Mouse (Mus musculus) heart, adult 18-20 months (tissue): Measurements from ENCODE around the gene Tmem94. TPM values are rescaled to one million over a fixed set of nuclear protein-coding genes. Genes with fewer than 3 reads are reported as not detected.

ENCODE experiments used
- DNase-seq, 2 experiments: peaks; one replicate each; pipeline ENCODE4 v3.0.0; 2021 to 2022; ENCODE audit warnings: mixed read lengths in 1 of 2
- total RNA-seq, 2 experiments: library from RNA; stranded (reverse); gene quantifications; 2 replicates each; pipeline ENCODE4 v1.2.3; 2021

The Tmem94 gene
- total RNA-seq, 2 experiments from 2014 or later, result 96.6 to 104 TPM

- DNase-seq, result peak; percentile 59 to 69
Observed at GRCm38 (mm10) chr11:115808696-115809310, 43.6 kb downstream of the Tmem94 start.

GRCm38 (mm10) chr11:115809311-115809781, 44.1 kb downstream of the Tmem94 start:
- peak; percentile 72 to 91 for DNase-seq

- DNase-seq, result peak; percentile 75 to 81
Observed at GRCm38 (mm10) chr11:115810377-115810776, 45.1 kb downstream of the Tmem94 start.

GRCm38 (mm10) chr11:115811381-115812093, 46.3 kb downstream of the Tmem94 start:
- no peak for DNase-seq

GRCm38 (mm10) chr11:115812095-115812494, 46.9 kb downstream of the Tmem94 start:
- peak; percentile 68 to 81 for DNase-seq

GRCm38 (mm10) chr11:115812533-115813420, 47.5 kb downstream of the Tmem94 start:
- DNase-seq, result peak in 1 of 2 experiments; percentile 58

GRCm38 (mm10) chr11:115813507-115814296, 48.5 kb downstream of the Tmem94 start, which contains the start of gene Caskin2:
Gene Caskin2, minus strand, starts transcription at chr11:115813639.
- peak; percentile 96 for DNase-seq

- DNase-seq, result peak; percentile 89 to 94
Observed at GRCm38 (mm10) chr11:115814605-115815450, 49.6 kb downstream of the Tmem94 start, which contains the start of gene Tsen54. Gene Tsen54, plus strand, starts transcription at chr11:115814724.

- no peak for DNase-seq
Observed at GRCm38 (mm10) chr11:115817331-115817730, 52.1 kb downstream of the Tmem94 start.

GRCm38 (mm10) chr11:115819915-115820623, 54.8 kb downstream of the Tmem94 start:
- DNase-seq, result no peak

GRCm38 (mm10) chr11:115821001-115821400, 55.8 kb downstream of the Tmem94 start:
- no peak for DNase-seq

- DNase-seq, result peak; percentile 88 to 92
Observed at GRCm38 (mm10) chr11:115823774-115824740, 58.8 kb downstream of the Tmem94 start, which contains the start of gene Llgl2. Gene Llgl2, plus strand, starts transcription at chr11:115824049.

GRCm38 (mm10) chr11:115824813-115825212, 59.6 kb downstream of the Tmem94 start:
- DNase-seq, result no peak

GRCm38 (mm10) chr11:115826487-115826886, 61.3 kb downstream of the Tmem94 start:
- DNase-seq, result no peak

- no peak for DNase-seq
Observed at GRCm38 (mm10) chr11:115827624-115828023, 62.4 kb downstream of the Tmem94 start.

- no peak for DNase-seq
Observed at GRCm38 (mm10) chr11:115829036-115829435, 63.8 kb downstream of the Tmem94 start.

GRCm38 (mm10) chr11:115830550-115831325, 65.5 kb downstream of the Tmem94 start:
- DNase-seq, result no peak

- DNase-seq, result no peak
Observed at GRCm38 (mm10) chr11:115831518-115831917, 66.3 kb downstream of the Tmem94 start.
